Mouse (Mus musculus): ENCODE measurements around the gene Ncor2.

The Ncor2 gene

DNA sequence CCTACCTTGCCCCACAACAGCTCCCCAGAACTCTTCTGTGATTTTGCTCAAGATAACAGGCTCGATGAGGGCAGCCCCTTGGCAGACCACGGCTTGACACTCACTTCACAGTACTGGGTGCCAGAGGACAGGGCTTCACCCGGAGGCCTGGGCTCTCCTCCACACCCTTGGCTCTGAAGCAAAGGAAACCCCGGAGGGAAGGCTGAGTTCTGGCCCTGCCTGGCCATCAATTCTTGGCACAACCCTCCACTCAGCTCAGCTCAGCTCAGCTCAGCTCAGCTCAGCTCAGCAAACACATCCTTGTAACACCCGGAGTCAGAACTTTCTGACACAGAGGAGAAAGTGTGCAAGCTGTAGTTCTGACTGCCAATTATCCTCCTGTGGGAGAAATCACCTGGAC lies 30.3 kb downstream of the Ncor2 start:
- no peak for DNase-seq (ENCODE audit: low spot score)

DNA sequence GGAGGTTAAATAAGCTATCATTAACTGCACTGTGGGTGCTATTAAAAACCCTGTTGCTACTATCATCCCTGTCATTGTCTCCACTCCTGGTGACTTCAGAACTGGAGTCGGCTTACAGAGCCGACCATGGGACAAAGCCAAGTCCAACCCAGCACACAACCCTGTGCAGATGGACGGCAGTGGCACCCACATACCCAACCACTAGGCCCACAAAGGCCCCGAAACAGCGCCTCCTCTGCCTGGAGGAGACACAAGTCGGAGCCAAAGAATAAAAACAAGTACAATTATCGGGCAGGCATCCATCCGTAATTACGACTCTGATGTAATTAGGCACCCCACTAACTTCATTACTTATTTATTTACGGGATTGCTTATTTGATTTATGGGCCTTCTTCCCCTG lies 30.8 kb downstream of the Ncor2 start:
- no peak for DNase-seq (ENCODE audit: low spot score)

DNA sequence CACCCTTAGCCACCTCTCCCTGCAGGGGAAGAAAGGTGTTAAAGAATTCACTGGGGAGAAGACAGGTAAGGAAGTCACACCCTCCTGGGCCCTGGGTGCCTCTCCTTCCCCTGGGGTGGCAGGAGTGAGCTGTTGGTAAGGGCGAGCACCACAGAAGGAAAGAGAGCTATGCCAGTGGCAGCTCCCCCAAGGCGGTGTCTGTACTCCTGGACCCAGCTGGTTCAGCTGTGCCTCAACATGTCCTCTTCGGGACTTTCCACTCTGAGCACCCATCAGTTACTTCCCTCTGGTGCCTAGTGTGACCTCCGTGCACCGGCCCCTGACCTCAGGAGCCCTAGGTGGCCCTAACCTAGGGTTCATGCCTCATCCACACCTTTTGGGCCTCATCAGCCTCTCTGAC lies 31.9 kb downstream of the Ncor2 start:
- no peak for DNase-seq (ENCODE audit: low spot score)

DNA sequence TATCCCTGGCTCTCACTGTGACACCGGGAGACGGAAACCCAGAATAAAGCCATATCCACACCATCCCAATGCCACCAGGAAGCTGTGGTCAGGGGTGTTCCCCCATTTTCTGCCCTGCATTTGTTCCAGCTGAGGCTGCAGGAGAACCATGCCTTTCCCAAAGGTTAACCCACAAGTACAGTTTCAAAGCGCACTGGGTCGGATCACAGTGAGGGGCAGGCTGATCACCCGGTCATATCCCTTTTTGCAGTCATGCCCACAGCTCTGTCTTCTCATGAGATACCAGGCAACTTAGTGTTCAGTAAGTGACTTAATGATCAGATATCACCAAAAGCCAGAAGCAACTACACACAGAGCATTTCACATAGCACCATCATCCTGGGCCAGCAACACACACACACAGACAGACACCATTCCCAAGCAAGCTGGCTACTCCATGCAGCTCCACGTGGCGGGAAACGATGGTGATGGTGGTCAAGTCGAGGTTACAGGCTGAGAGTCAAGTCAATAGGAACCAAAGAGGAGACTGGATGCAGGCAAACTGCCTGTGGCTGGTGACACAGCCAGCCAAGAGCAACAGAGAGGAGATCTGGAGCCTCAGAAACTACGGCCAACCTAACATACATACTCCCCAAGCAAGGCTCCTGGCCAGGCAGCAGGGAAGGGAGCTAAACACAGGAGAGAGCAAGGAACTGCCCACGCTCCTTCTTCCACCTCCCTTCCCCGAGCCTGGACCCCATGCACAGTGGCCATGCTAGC lies 35.7 kb downstream of the Ncor2 start:
- DNase-seq (ENCODE audit: low spot score) = no peak

DNA sequence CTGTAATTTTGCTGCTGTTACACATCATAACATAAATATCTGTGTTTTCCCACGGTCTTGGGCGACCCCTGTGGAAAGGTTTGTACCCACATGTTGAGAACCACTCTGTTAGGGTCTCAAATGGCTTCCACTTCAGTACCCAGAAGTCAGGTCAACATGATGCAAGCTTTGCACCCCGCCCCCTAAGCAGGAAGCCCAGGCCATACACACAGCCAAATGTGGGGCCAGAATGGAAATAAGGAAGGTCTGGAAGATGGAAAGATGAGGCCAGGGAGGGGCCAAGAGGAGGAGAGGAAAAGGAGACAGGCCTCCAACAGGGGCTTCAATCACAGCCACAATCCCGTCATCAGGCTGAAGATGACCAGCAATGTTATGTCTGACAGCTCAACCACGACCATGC lies 37.1 kb downstream of the Ncor2 start:
- peak; percentile 55 for DNase-seq (ENCODE audit: low spot score)

DNA sequence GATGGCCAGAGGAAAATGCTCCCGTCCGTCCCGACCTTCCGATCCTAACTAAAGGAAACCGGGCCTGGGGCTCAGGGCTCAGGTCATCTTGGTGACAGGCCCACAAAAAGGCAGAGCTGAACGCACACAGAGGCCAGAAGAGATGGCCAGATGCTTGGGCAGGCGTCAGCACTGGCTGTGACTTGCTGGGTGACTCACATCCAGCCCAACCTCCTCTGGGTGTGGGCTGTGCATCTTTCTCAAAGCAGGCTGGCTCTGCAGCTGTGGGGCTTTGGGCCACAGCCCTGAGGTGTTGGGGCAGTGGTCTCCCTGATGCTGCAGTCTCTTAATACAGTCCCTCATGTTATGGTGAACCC lies 37.5 kb downstream of the Ncor2 start:
- DNase-seq (ENCODE audit: low spot score) = no peak

DNA sequence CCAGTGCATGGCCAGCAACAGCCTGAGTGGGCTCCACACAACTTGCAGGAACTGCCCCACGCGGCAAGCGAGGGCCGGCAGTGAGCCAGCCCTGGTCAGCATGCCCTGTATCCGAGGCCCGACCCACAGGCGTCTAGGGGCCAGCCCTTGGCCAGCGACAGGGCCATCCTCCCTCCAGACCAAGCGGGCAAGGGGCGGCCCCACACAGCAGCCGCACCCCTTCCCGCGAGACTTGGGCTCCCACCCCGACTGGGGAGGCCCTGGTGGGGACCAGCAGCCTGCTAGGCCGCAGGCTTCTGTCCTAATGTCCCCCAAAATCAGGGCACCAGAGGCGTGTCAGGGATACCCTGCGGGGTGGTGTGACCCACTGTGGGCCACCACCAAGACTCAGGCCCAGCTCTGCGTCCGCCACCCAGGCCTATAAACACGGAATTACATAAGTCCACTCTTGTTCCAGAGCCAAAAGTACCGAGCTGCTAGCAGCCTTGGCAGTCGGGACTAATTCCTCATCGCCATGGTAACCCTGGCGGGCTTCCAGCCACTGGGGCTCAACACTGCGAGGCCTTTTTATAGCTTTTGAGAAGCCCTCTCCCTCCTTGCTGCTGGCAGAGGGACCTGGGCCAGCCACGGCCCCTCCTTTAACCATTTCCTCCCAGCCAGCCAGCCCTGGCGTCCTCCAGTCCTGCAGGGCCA lies 38.0 kb downstream of the Ncor2 start:
- peak; percentile 91 for DNase-seq (ENCODE audit: low spot score)

DNA sequence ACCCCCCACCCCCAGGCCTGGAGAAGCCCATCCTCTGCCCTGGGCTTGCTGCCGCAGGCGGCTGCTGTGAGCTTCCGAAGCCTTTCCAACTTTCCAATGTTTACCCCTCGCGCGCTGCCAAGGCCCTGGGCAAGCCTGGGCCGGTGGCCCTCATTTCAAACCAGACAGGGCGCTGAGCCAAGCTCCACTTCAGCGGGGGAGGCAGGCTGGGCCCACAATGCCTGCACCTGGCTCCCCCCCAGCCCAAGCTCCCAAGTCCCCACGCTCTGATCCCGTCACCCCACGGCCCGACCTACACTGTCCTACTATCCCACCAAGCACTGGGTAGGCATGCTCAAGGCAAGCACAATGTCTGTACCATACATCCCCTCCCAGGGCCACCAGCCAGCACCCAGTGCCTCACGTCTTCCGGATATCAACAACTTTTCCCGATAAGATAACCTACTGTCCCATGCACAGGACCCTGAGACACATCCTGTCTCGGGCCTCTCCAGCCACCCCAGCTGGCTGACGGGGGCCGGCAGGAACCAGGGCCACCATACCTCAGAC lies 38.8 kb downstream of the Ncor2 start:
- no peak for DNase-seq (ENCODE audit: low spot score)

DNA sequence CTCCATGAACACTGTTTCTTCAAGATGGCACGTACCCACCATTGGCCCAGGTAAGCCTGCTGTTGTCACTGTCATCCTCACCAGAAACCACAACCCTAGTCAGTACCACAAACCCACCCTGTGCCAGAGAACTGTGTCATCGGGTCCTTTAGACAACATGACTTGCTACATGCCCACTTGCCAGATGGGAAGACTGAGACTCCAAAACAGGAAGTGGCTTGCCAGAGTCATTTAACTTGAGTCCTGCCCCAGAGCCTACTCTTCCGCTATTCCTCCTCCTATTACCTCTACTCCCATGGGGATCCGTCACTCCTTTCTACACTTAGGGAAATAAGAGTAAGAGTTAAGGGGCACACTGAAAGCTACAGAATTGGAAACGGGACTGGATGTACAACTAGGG lies 39.4 kb downstream of the Ncor2 start:
- no peak for DNase-seq (ENCODE audit: low spot score)

DNA sequence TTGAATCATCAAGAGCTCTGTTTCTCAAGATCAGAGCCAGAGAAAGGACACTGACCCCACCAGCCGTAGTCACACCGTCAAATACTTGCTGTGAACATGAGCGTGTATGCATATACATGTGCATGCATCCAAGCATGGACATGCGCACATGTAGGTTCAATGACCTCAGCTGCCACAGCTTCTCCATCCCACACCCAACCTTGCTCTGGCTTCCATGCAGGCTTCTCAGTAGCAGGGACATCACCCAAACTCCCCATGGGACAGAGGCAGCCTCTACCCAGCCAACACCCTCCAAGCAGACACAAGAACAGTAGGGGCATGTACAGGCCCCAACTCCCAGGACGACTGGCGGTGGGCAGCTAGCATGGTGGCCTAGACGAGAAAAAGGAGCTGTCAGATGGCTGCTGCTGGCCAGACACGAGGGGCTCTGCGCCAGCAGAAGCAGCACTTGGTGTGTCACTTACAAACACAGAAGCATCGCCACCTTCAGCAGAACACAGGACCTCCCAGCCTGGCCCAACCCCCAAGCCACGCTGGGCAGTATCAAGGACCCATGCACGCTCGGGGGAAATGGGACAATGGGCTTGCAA lies 40.1 kb downstream of the Ncor2 start:
- no peak for DNase-seq (ENCODE audit: low spot score)

DNA sequence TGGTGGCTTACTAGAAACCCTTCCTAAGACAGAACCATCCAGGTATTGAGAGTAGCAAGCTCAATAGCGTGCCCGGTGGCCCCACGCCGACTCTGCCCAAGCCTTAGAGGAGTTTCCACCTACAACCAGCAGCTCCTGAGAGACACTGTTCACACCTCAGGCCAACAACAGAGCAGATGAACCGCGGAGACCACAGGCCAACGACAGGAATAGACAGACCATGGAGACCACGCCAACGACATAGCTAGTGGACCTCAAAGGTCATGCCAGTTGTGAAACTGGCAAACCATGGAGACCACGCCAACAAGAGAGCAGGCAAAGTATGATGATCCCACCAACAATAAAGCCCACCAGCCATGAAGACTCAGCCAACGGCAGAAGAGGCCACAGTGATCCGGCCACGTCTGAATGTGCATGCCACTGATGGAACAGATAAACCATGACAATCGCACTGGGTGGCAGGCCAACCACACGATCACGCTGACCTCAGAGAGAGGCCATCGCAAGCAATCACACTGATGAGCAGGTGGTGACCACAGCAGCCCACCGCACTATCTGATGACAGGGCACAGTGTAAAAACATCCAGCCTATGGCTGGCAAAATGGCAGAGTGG lies 41.2 kb downstream of the Ncor2 start:
- DNase-seq (ENCODE audit: low spot score) = no peak

DNA sequence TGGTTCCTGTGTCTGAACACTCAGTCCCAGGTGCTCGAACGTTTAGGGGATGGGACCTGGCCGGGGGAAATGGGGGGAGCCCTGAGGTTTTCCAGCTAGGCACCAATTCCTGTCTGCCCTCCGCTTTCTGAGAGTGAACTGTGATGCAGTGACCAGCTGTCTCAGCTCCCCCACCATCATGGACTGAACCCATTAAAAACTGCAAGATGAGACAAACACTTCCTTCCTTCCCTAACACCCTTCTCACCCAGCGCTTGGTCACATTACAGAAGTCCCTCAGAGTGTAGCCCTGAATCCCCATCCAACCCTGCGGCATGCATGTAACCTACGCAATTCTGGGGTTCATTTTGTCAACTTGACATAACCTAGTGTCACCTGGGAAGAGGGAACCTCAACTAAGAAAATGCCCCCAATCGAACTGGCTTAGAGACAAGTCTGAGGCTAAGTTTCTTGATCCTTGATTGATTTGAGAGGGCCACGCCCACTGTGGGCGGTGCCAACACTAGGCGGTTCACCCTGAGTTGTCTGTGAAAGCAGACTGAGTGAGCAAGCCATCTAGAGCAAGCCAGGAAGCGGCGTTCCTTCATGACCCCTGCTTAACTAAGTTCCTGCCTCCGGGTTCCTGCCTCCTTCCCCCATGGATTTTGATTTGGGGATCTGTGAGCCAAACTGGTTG lies 41.9 kb downstream of the Ncor2 start:
- peak; percentile 56 for DNase-seq (ENCODE audit: low spot score)

DNA sequence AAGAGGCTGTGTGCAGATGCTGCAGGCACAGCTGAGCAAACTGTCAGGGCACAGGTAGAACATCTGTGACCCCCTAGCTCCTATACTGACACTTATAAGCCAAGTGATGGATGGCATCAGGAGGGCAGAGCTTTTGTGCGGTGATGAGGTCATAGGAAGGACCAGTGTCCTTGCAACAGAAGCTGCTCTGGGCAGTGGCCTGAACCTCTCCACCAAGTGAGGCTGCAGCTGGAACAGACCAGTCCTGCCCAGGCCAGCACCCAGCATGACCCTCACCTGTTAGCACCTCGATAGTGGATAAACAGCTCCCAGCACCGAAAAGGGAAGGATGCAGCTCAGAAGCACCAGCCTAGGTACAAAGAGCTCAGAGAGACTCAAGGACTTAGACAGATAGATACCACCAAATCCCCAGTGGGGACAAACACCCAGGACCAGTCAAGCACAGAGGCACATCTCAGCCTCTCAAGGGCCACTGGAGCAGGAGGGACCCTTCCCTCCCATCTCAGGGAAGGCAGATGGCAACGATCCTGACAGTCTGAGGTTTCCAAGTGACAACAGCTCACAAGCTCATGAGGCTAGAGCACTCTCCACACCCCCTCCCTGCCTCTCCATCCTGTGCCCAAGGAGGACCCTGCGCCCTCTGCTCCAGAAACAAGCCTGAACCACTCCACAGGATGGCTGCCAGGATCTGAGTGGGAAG lies 42.6 kb downstream of the Ncor2 start:
- DNase-seq (ENCODE audit: low spot score) = no peak

DNA sequence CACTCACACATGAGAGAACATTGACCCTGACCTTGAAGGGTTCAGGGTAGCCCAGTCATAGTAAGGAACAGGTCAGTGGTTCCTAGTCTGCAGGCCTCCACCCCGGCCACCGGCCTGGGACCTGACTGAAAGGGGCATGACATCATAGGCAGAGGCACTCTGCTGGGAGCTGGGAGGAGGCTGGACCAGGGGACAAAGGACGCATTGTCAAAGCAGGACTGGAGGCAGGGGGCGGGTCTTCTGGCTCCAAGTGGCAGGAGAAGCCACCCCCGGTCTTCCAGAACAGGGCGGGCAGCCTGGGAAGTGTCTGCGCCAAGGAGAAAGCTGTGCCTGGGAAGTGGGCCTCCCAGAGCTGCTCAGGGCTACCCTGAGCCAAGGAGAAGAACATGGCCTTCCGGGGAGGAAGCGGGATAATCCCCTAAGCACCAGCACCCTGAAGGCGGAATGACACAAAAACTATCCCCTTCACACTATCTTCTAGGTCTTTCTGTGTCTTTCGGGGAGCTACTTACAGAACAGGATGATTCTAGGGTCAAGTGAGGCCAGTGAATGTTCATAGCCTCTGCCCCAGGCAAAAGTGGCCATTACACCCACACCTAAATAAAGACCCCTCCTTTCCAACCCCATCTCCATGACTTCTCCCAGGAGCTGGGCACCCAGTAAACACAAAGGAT lies 44.1 kb downstream of the Ncor2 start:
- peak; percentile 91 for DNase-seq (ENCODE audit: low spot score)

DNA sequence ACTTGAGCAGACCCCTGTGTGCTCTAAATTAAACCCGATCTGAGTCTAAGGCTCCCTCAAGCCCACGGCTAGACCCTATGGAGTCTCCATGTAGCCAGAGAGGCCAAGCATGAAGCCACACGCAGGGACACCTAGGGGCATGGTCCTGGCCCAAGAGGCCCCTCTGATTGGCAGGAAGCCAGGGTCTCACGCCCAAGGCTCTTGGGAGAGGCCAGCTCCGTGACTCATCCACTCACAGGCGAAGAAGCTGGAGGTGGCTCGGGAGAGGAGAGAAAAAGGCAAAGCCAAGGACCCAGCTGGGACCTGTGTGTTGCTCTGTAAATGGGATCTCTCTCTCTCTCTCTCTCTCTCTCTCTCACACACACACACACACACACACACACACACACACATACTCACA lies 44.6 kb downstream of the Ncor2 start:
- DNase-seq (ENCODE audit: low spot score) = no peak

DNA sequence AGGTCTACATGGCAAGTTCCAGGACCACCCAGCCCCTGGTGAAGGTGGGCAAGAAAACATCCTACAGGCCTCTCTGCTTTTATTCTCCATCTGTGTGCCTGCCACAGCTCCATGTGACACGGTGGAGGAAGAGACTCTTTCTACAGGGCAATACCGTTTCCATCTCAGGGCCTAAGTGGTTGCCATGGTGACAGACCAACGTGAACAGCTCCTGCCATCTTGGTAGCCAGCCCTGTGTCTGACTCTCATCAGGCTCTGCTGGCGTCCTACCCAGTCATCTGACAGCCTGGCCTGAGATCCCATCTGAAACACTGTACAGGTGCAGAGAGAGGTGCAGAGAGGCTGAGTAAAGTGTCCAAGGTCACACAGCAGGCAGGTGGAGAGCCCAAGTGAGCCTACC lies 45.4 kb downstream of the Ncor2 start:
- DNase-seq (ENCODE audit: low spot score) = no peak

DNA sequence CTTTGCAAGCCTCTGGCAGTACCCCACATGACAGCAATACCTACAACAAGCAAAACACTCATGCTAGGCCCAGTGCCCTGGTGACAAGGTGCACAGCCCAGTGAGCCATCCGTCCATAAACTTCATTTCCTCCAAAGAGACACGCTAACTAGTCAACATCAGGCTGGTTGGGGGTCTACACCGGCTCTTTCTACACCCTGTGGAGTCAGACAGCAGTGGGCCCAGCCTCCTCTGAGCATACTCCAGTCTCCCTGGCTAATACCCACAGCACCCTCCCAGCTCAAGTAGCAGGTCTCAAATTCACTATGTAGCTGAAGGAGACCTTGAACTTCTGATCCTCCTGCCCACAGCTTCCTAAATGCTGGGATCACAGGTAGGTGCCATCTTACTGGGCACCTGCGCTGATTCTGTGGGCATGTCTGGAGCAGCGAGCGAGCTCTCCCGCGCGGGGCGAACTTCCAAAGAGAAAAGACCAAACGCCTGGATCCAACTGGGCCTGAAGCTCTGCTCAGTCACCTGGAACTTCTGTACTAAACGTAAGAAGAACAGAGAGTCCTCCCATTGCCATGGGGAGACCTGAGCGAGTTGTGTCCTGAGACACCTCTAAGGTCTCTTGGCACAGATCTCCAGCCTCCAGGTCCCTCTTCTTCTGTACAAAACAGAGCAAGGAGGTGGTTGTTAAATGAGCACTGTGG lies 46.3 kb downstream of the Ncor2 start:
- DNase-seq (ENCODE audit: low spot score) = no peak

DNA sequence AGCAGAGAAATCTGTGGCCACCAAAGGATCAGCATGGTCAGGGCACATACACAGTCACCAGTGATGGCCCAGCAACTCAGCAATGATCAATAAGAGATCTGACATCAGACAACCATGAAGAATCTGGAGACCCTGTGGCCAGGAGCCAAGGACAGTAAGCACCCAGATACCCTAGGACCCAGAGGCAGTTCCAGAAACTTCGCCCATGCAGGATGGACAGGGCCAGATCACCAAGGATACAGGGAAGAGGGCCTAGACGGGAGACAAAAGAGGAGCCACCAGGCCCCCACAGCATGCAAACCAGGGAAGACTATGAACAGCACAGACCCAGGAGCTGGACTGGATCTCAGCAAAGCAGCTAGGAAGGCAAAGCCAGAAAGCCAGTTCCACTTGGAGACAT lies 47.0 kb downstream of the Ncor2 start:
- no peak for DNase-seq (ENCODE audit: low spot score)

DNA sequence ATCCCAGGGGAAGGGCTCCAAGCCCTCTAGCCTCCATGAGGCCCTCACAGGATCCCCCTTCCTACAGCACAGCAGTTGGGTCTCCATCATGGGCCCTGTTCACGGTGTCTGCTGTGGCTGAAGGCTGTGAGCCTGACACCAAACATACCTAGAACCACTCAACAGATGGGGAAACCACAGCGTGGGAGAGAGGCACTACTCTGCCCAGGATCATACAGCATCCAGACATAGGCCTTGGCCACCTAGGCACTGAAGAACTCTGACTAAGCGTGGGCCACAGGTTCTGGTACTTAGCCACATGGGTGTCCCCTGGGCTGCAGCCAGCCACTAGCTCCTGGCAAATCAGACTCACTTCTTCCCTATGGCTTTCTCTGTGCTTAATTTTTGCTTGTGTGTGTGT lies 48.6 kb downstream of the Ncor2 start:
- no peak for DNase-seq (ENCODE audit: low spot score)

DNA sequence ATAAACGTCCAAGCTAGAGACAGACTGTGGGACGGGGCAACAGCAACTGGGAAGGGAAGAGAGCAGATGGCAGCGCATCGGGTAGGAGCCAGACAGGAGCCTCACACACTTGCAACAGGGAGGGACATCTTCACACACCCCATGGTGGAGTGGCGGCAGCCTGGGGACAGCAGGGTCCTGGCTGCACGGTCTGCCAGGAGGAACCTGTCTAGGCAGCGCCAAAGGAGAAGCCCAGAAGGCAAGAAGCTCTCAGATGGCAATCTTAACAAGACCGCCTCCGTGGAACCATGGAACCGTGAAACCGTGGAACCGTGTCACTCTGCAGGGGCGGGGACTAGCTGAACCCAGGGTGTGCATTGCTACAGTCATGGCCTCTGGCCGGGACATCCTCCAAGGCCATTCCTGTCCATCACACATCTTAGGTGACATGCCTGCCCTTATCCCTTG lies 50.1 kb downstream of the Ncor2 start:
- DNase-seq (ENCODE audit: low spot score) = peak; percentile 43
